Mouse (Mus musculus) mouse embryonic stem cell (cell line): ENCODE measurements around the gene Zfp982.
"Not testable (repeated sequence)": the region's sequence is repeated elsewhere in the genome, so short reads cannot be mapped to it uniquely, and the experiment has no call there.

Experiments used
- in situ Hi-C, 2 experiments: fragments of 300-500 bp; cut with MboI; formaldehyde crosslinking; loops; 1 replicate in 1 of 2; 3 replicates in 1 of 2; pipeline ENCODE4 v1.14.3; 2019 to 2020; ENCODE audit warnings: low sequenced_read_pairs in 2 of 2, low pct_unique_long_range_greater_than_20kb in 1 of 2, mixed read lengths in 1 of 2; ENCODE audit not compliant: unreplicated experiment in 1 of 2

Gene Zfp982

GRCm38 (mm10) chr4:147553071-147553470, 60.9 kb downstream of the Zfp982 start, which contains the start of gene Zfp985:
Zfp985 (plus strand) TSS chr4:147553277.
- in situ Hi-C loops = not testable (repeated sequence)

- in situ Hi-C loops = not testable (repeated sequence)
Measured at GRCm38 (mm10) chr4:147554361-147554760, 62.1 kb downstream of the Zfp982 start.

GRCm38 (mm10) chr4:147556921-147557320, 64.7 kb downstream of the Zfp982 start:
- in situ Hi-C loops = not testable (repeated sequence)

- in situ Hi-C loops = not testable (repeated sequence)
Measured at GRCm38 (mm10) chr4:147558011-147558410, 65.8 kb downstream of the Zfp982 start.

GRCm38 (mm10) chr4:147559096-147559495, 66.9 kb downstream of the Zfp982 start:
- in situ Hi-C loops = not testable (repeated sequence)
